Mouse (Mus musculus): ENCODE results near the gene Mrpl36.

- TF ChIP-seq CTCF (IDR thresholded peaks at IDR 0.05) (no peak), EP300 (IDR thresholded peaks at IDR 0.05) (peak; percentile 65; the same call in 1 of the 2 replicates)
Measured at GRCm38 (mm10) chr13:73346131-73346530, 17.8 kb downstream of the Mrpl36 start.

Data from lung, postnatal 0 days (tissue).